Mouse (Mus musculus): ENCODE measurements around the gene Gm16485.

DNA sequence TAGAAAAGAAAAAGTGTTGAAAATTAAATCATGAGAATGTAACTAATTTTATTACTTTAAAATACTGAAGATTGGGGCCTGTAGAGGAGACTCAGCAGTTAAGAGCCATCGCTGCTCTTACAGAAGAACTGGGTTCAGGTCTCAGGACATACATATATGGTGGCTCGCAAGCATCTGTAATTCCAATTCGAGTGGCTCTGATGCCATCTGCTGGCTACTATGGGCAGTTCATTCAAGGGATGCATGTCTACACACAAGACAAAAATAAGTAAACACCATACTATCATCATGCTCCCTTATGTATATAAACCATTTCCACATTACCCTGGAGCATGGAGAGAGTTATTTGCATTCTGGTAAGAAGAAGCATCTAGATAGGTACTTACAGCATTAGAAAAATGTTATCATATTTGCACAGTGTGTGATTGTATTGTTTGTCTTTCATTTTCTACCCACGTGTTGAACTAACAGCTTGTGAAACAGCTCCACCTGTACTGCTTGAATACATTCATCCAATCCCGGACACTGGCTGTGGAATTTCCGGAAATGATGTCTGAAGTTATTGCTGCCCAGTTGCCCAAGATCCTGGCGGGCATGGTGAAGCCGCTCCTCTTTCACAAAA is 7.0 kb upstream of the Gm16485 start:
- TF ChIP-seq CTCF (IDR thresholded peaks at IDR 0.05) (peak; percentile 73), EP300 (IDR thresholded peaks at IDR 0.05) (no peak)

All from lung, postnatal 0 days (tissue).